9 mouse cellular contexts compared by ENCODE assay signal in genomic region chr10:93642897-93643296, GRCm38 (mm10). TPM values are rescaled to one million over a fixed set of nuclear protein-coding genes. Genes with fewer than 3 reads are reported as not detected.
A peak's percentile ranks its signal among the peaks of the same experiment; 100 is the strongest.
DNase-seq lines count a peak whose midpoint lies in the region; ATAC-seq and TF ChIP-seq lines count a peak whose summit lies in the region.
"Had no signal": no experiment of that assay in that cellular context is flagged by ENCODE, and none has a peak within 500 bp of the region (broad histone marks: within the 10 kb centered on the region; RNA-seq: fewer than 3 reads in every experiment).

No protein-coding gene starts in this region.

- H3K27me3 ChIP-seq in heart, embryonic 16.5 days (ENCODE audit: control insufficient read depth, insufficient read depth, low read length) = peaks cover 22% of the 10 kb centered on the region
- peaks cover 86% of the 10 kb centered on the region for H3K27me3 ChIP-seq in heart, embryonic 10.5 days (ENCODE audit: insufficient read depth, poor library complexity, severe bottlenecking)
- peaks cover 52% of the 10 kb centered on the region for H3K27me3 ChIP-seq in hindbrain, embryonic 10.5 days (ENCODE audit: insufficient read depth, poor library complexity, severe bottlenecking)
- H3K27me3 ChIP-seq in midbrain, embryonic 16.5 days (ENCODE audit: control insufficient read depth, insufficient read depth, low read depth, low read length) = no peaks in the 10 kb centered on the region

- H3K4me3 ChIP-seq in heart, embryonic 16.5 days (ENCODE audit: low read length) = peak overlapping the region; percentile 77
- no peak overlapping the region for H3K4me3 ChIP-seq in heart, embryonic 10.5 days
- peak overlapping the region; percentile 87; the same call in 1 of the 2 replicates for H3K4me3 ChIP-seq in hindbrain, embryonic 10.5 days
- peak overlapping the region; percentile 82; the same call in 1 of the 2 replicates for H3K4me3 ChIP-seq in midbrain, embryonic 16.5 days (ENCODE audit: low read depth, low read length)

- 36% methylated on average over 8 of the region's 8 CpGs for WGBS in heart, embryonic 16.5 days
- WGBS in heart, embryonic 10.5 days = 30% methylated on average over 8 of the region's 8 CpGs
- 57% methylated on average over 8 of the region's 8 CpGs for WGBS in hindbrain, embryonic 10.5 days
- WGBS in midbrain, embryonic 16.5 days = 29% methylated on average over 8 of the region's 8 CpGs

- H3K9ac ChIP-seq in heart, embryonic 16.5 days (ENCODE audit: low read length) = 0 out of 2 replicates have a peak overlapping the region, but pooled peaks have one; percentile 20
- H3K9ac ChIP-seq in midbrain, embryonic 16.5 days (ENCODE audit: low read depth, low read length) = 0 out of 2 replicates have a peak overlapping the region, but pooled peaks have one; percentile 15

- TF ChIP-seq POLR2A in brain, embryonic 14.5 days (IDR thresholded peaks at IDR 0.05; ENCODE audit: borderline replicate concordance, extremely low read depth, insufficient read depth, insufficient read length, poor library complexity, severe bottlenecking) = no peak

- H3K36me3 ChIP-seq in heart, embryonic 16.5 days (ENCODE audit: control insufficient read depth, insufficient read depth) = no peaks in the 10 kb centered on the region
- H3K36me3 ChIP-seq in heart, embryonic 10.5 days = no peaks in the 10 kb centered on the region
- peaks cover 33% of the 10 kb centered on the region for H3K36me3 ChIP-seq in hindbrain, embryonic 10.5 days
- no peaks in the 10 kb centered on the region for H3K36me3 ChIP-seq in midbrain, embryonic 16.5 days (ENCODE audit: control insufficient read depth, insufficient read depth, low read length)

- ATAC-seq in heart, embryonic 16.5 days (replicated peaks; ENCODE audit: extremely low read depth, insufficient read depth, low FRiP score) = no peak
- no peak for ATAC-seq in midbrain, embryonic 16.5 days

- H3K27ac ChIP-seq in heart, embryonic 16.5 days (ENCODE audit: low read length) = no peak overlapping the region
- no peak overlapping the region for H3K27ac ChIP-seq in heart, embryonic 10.5 days
- no peak overlapping the region; the same call in 1 of the 2 replicates for H3K27ac ChIP-seq in hindbrain, embryonic 10.5 days
- H3K27ac ChIP-seq in midbrain, embryonic 16.5 days (ENCODE audit: low read length) = no peak overlapping the region
- H3K27ac ChIP-seq: limb, embryonic 12.5 days had no signal

- peak overlapping the region; percentile 90 for H3K4me2 ChIP-seq in heart, embryonic 16.5 days (ENCODE audit: low read depth, low read length)
- H3K4me2 ChIP-seq in midbrain, embryonic 16.5 days (ENCODE audit: low read length) = peak overlapping the region; percentile 99

- no peaks in the 10 kb centered on the region for H3K9me3 ChIP-seq in heart, embryonic 16.5 days (replicated peaks; ENCODE audit: control insufficient read depth, low read length)
- no peaks in the 10 kb centered on the region for H3K9me3 ChIP-seq in heart, embryonic 10.5 days
- no peaks in the 10 kb centered on the region for H3K9me3 ChIP-seq in hindbrain, embryonic 10.5 days
- H3K9me3 ChIP-seq in midbrain, embryonic 16.5 days (replicated peaks; ENCODE audit: control insufficient read depth, low read length, poor library complexity, severe bottlenecking) = no peaks in the 10 kb centered on the region
- H3K9me3 ChIP-seq: limb, embryonic 12.5 days had no signal

- no peak for DNase-seq in heart, embryonic 10.5 days (ENCODE audit: low spot score)
- peak; percentile 53 for DNase-seq in brain, embryonic 14.5 days (ENCODE audit: low read depth)
- no peak for DNase-seq in hindbrain, embryonic 10.5 days (ENCODE audit: low spot score)
- no peak for DNase-seq in ovary, adult 18-20 months (ENCODE audit: low spot score)
- no peak for DNase-seq in spleen, postnatal 10 days (ENCODE audit: low spot score in 2 of 2)
- no peak for DNase-seq in left cerebral cortex, postnatal 10 days (ENCODE audit: extremely low spot score in 1 of 2, low spot score in 2 of 2)

- intact Hi-C loops in left cerebral cortex, postnatal 10 days (cut with DNase I) = no loop called here

- H3K4me1 ChIP-seq in heart, embryonic 16.5 days (ENCODE audit: control insufficient read depth, insufficient read depth, low read length) = peaks cover 14% of the 10 kb centered on the region
- H3K4me1 ChIP-seq in heart, embryonic 10.5 days = peaks cover 30% of the 10 kb centered on the region
- peaks cover 29% of the 10 kb centered on the region for H3K4me1 ChIP-seq in hindbrain, embryonic 10.5 days (replicated peaks)
- H3K4me1 ChIP-seq in midbrain, embryonic 16.5 days (ENCODE audit: control insufficient read depth, insufficient read depth, low read length) = peaks cover 6% of the 10 kb centered on the region

- no peak for TF ChIP-seq CTCF in brain, embryonic 14.5 days (IDR thresholded peaks at IDR 0.05; ENCODE audit: borderline replicate concordance, extremely low read depth, insufficient read depth, insufficient read length)

RNA-seq across cellular contexts. Expression of gene Ntn4, which starts 2.4 kb away (rescaled TPM):
- polyA plus RNA-seq in heart, embryonic 16.5 days (2015; fragmentation: Nextera tagmentation; extraction: Ambion mirVana) = 2.8 and 5.0 TPM in 2 replicates
- 0.06 and 0.40 TPM in 2 replicates for polyA plus RNA-seq in heart, embryonic 10.5 days (2016; fragmentation: Nextera tagmentation; extraction: Ambion mirVana)
- 5.9 and 8.3 TPM in 2 replicates for polyA plus RNA-seq in brain, embryonic 14.5 days (2012; rRNA removed)
- polyA plus RNA-seq in hindbrain, embryonic 10.5 days (2016; fragmentation: Nextera tagmentation; extraction: Ambion mirVana) = 0.90 and 2.2 TPM in 2 replicates
- 0.50 and 1.7 TPM in 2 replicates for polyA plus RNA-seq in midbrain, embryonic 16.5 days (2015; fragmentation: Nextera tagmentation; extraction: Ambion mirVana)
- total RNA-seq in left cerebral cortex, postnatal 10 days (2021) = 10 to 100 TPM; 11.1 to 11.3 TPM

RNA-seq across cellular contexts. Expression of gene Snrpf, which starts 53.4 kb away (rescaled TPM):
- polyA plus RNA-seq in heart, embryonic 16.5 days (2015; fragmentation: Nextera tagmentation; extraction: Ambion mirVana) = 61.1 and 70.9 TPM in 2 replicates
- polyA plus RNA-seq in heart, embryonic 10.5 days (2016; fragmentation: Nextera tagmentation; extraction: Ambion mirVana) = 108 and 145 TPM in 2 replicates
- polyA plus RNA-seq in brain, embryonic 14.5 days (2012; rRNA removed) = 98.9 and 145 TPM in 2 replicates
- polyA plus RNA-seq in hindbrain, embryonic 10.5 days (2016; fragmentation: Nextera tagmentation; extraction: Ambion mirVana) = 163 and 183 TPM in 2 replicates
- polyA plus RNA-seq in midbrain, embryonic 16.5 days (2015; fragmentation: Nextera tagmentation; extraction: Ambion mirVana) = 51.6 and 56.2 TPM in 2 replicates
- total RNA-seq in left cerebral cortex, postnatal 10 days (2021) = 10 to 100 TPM; 13.9 to 14.1 TPM
